Mouse (Mus musculus) heart, adult 2 months (tissue): ENCODE measurements around the gene Tmem214.

Experiments
- CTCF ChIP-seq: fragments of 200-600 bp; IDR thresholded peaks from 2 replicates; pipeline ENCODE4 v1.8.1; 2022; ENCODE audit warnings: antibody characterized with exemption, mild to moderate bottlenecking, moderate library complexity
- EP300 ChIP-seq: fragments of 200-500 bp; IDR thresholded peaks from 2 replicates; pipeline ENCODE4 v1.6.1; 2011; ENCODE audit warnings: low read depth, low read length, control low read depth; ENCODE audit not compliant: insufficient read depth
- POLR2A ChIP-seq: fragments of 200-500 bp; IDR thresholded peaks from 2 replicates; pipeline ENCODE4 v1.6.1; 2011; ENCODE audit warnings: mild to moderate bottlenecking, low read depth, low read length, control low read depth; ENCODE audit not compliant: insufficient read depth

GRCm38 (mm10) chr5:30923119-30923518 is 55.3 kb downstream of the Tmem214 start:
- TF ChIP-seq CTCF (no peak), EP300 (no peak), POLR2A (no peak)
